Mouse (Mus musculus): Measurements from ENCODE around the gene AC153137.1. TPM values are rescaled to one million over a fixed set of nuclear protein-coding genes. Genes with fewer than 3 reads are reported as not detected.
"Not testable (repeated sequence)": the region's sequence is repeated elsewhere in the genome, so short reads cannot be mapped to it uniquely, and the experiment has no call there.

Gene AC153137.1
- total RNA-seq (2021), result not detected
- long read RNA-seq, experiment 1, result 0 reads
- long read RNA-seq, experiment 2, result 0 reads

DNA sequence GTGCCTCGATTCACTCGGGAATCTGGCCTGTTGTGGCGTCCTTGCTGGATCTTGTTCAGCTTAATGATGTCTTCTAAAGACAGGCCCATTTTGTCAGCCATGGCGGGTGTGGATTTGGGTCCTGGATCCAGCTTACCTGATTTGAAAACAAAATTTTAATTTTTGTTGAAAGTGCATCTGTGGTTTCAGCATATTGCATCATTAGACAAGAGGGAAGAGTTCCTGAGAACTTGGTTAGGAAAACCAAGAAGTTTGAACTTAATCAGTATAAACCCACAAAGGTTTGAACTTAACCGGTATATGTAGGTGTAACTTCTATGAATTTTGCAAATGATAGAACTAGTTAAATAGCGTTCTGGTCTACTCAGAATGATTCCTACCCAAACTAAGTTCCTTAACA lies at the start of gene AC153137.1:
AC153137.1 (minus strand) TSS at position 101 of the 400 bp plus-strand sequence.
- not testable (repeated sequence) for DNase-seq (ENCODE audit: low spot score)

DNA sequence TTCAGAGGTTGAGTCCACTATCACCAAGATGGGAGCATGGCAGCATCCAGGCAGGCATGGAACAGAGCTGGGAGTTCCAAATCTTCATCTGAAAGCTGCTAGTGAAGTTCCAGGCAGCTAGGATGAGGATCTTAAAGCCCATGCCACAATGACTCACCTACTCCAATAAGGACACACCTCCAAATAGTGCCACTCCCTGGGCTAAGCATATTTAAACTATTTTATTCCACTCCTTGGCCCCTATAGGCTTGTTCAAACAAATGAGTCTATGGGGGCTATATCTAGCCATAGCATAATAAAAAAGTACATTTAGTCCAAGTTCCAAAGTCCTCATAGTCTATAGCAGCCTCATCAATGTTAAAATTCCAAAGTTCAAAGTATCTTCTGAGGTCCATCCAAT lies 45.4 kb upstream of the AC153137.1 start:
- no peak for DNase-seq (ENCODE audit: low spot score)

DNA sequence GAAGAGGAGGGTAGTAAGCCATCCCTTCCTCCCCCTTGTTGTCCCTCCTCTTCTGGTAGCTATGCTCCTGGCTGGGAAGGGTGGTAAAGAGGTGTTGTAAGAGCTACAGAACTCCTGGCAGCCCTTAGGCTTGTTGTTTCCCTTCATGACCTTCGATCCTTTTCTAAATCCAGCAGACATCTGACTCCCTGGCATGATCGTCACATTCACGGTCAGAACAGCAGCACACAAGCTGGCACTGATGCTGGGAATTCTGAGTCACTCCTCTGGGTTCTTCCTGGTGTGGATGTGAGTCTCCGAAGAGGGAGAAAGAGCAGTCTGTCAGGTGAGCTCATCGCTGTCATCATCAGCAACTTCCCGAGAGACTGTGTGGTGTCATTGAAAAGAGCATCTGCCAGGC lies 41.5 kb upstream of the AC153137.1 start:
- DNase-seq (ENCODE audit: low spot score), result peak; percentile 87

DNA sequence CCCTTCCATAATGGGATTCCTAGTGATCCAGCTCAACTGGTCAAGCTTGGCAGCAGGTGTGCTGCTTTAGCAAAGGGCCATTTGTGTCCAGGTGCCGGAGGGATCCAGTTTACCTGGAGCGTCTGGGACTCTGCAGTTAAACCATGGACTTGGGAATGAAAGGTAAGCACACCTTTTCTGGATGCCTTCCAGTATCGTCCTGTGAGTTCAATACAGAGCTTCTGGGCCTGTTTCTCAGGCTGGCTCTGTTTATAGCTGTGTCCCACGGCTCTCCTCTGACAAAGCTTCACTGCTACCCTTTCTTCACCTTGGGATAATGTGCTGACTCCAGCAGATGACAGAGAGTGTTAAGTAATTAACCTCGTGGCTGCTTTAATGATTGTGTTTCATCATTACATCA lies 39.6 kb upstream of the AC153137.1 start:
- DNase-seq (ENCODE audit: low spot score), result no peak

DNA sequence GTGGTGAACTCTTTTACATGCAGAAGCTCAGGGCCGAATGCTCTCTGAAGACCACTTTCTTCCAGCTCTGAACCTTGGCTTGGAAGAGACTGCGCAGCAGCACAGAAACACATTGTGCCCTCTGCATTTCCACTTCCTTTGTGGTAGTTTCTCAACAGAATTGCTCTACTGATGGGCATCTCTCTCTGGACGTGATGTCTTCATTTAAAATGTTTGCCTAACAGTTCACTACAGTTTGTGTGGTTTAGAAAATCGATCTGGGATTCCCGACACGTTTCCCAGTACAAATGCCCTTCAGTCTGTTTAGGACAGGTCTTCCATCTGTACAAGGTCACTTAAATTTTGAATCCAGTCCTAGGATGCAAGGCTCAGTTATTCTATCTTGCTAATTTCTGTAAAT lies 38.3 kb upstream of the AC153137.1 start:
- no peak for DNase-seq (ENCODE audit: low spot score)

DNA sequence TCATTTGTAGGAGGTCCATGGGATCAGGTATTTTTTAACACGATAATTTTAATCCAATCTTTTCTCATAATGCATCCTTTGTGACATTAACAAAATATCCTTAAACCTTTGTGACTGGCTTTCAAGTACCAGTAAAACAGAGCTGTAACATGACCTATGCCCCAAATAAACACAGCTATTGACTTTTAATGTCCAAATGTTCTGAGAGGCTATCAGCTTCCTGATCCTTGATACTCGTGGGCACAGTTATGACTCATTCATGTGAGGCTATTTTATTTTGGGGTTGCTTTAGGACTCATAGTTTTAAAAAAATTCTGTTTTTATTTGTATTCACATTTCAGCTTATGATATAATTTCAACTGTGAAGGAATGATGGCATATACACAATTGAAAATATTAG lies 37.5 kb upstream of the AC153137.1 start:
- no peak for DNase-seq (ENCODE audit: low spot score)

DNA sequence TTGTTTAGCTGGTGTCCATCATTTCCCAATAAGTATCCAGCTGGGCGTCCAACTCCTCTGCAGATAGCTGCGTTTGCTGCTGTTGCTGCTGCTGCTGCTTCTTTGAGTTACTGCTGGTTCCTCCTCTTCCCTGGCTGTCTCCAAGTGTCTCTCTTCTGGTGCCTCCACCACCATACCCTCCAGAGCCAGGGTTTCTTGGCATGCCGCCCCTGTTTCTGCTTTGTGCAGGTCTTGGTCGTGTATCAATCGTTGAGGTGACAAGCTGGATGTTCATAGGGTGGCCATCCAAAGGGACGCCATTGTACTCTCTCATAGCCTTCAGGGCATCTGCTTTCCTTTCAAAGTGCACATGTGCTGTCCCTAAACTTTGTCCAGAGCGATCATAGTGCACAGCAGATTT lies 529 bp downstream of the AC153137.1 start:
- DNase-seq (ENCODE audit: low spot score), result not testable (repeated sequence)

DNA sequence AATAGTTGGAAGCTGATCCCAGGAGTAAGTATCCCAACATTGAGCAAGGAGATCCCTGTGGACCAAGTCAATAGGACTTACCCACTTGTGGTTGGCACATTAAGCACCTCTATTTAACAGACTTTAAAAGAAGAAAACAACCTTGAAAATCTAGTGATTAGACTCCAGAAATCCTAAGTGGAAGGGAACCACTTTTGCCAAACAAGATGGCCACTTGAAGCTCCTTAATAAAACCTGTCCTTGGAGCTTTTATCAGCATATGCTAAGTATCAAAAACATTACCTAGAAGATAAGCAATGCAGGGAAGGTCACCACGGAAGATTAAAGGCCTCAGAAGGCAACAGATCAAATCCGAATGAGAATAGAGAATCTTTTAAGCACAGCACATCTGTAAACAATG lies 26.0 kb downstream of the AC153137.1 start:
- no peak for DNase-seq (ENCODE audit: low spot score)

DNA sequence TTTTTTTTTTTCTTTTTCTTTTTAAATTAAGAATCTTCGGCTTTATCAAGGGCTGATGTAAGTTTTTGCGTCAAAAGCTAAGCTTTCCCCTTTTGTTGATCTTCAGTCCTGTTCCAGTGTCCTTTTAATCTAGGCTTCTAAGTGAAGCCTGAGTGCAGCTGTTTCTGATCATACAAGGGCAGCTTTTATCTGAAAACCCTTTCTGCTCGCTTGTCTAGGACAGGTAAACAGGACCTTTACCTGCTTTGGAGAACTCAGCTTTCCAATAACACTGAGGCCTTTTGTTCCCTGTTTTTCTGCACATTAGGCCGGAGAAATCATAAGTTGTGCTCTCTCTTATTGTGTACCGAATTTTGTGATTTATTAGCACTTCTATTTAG lies 27.3 kb downstream of the AC153137.1 start:
- no peak for DNase-seq (ENCODE audit: low spot score)

DNA sequence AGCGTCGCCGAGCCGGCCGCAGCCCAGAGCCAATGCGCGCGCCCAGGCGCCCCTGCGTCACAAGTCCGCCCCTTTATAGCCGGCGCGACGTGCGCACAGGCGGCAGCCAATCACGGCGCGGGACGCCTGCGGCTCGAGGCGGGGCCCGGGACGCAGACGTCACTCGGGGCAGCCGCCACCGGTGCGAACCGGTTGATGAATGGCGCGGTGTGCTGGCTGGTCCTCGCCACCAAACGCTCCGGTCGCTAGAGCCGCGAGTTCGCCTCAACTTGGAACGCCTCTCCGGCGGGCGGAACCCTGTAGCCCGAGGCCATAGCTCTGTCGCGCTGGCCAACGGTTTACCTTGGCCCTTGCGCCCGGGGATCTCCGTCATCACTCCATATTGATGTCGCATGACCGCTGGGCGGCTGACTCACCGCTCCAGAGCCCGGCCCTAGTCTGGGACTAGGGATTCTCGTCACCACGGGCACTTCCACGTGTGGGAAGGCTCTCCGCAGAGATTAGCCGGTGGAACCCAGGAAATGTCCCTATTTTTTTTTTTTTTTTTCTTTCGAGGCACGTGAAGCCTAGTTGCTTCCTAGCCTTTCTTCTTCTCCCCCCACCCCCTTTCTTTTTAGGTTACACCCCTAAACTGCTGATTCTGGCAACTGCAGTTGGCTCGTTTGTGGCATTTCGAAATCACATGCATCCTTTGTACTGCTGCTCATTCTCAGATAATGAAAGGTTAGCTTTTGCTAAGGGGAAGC lies 27.9 kb downstream of the AC153137.1 start:
- peak; percentile 95 for DNase-seq (ENCODE audit: low spot score)

DNA sequence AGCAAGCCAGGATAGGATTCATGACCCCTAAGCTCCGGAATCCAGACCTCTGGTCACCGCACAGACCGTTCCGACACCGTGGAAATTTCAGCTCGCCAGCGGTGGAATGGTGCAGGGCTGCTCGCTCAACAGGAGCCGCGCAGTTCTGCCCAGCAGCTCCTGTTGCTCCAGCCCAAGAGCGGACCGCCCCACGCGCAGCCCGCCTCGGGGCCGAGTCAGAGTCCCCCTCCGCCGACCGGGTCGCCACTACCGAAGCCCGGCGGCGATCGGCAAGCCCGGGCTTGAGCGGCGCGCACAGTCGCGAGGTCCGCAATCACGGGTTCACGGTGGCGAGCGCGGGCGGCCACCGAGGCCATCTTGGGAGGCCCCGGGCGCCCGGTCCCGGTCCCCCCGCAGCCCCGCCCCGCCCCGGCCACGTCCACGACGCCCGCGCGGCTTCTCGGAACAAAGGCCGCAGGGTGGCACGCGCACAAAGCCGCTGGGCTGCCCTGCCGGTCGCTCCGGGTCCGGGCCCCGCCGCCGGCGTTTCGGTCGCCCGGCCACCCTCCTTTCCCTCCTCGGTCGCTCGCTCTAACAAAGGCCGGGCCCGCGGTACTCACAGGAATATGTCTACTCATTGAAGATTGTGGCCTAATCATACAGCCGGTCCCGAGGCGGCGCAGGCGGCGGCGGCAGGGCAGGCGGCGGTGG lies 28.7 kb downstream of the AC153137.1 start:
- DNase-seq (ENCODE audit: low spot score), result peak; percentile 49

DNA sequence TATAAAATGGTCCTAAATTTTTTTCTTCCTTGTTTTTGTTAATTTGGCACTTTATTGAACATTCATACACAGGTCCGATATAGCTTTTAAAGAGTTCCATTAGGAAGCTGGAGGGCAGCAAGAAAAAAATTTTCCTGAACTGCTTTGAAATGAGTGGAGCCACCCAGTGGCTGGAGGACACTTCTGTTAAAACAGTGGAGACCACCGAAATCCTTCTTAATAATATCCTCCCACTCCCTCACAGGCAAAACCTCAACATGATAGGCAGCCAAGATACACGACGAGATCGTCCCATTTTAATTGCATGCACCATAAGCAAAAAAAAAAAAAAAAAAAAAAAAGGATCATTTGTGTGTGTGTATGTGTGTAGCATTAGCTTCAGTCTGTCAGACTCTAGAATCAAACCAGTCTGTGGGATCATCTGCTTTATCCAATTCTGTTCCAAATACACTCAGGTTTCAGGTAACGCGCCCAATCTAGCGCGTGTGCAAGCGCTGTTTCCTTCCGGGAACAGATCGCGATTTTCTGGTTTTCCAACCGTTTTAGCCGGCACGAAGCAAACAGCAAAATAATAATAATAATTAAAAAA lies 29.3 kb downstream of the AC153137.1 start:
- peak; percentile 18 for DNase-seq (ENCODE audit: low spot score)

DNA sequence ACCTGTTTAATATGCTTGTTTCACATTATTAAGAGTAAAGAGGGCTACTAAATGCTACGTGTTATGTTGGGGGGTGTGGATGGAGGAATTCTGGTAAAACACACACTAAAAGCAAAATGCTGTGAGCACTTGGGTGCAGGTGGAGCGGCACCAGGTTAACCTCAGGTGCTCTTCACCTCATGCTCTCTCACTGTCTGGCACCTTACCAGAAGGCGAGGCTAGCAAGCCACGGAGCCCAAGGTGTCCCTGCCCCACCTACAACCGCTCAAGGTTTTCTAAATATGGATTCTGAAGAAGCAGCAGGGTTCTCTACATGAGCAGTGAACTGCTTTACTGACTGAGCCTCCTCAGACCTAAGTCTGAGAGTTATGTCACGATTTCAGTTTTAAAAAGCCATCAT lies 32.6 kb downstream of the AC153137.1 start:
- DNase-seq (ENCODE audit: low spot score), result no peak

DNA sequence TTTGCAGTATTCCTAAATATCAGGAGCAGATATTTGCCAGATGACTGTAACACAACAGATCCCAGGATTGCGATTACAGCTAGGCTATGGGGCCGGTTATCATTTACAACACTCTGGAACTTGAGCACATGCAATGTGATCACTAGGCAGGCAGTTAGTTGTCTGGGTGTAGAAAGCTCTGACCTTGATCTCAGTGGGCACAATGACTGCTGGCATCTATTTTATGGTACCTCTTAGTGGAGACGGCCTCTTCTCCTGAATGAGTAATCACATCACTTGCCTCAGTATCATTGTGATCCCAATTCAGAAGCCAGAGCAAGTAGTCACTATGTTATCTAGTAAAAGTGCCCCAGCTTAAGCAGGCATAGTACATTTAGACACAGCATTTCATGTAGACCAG lies 37.2 kb downstream of the AC153137.1 start:
- no peak for DNase-seq (ENCODE audit: low spot score)

DNA sequence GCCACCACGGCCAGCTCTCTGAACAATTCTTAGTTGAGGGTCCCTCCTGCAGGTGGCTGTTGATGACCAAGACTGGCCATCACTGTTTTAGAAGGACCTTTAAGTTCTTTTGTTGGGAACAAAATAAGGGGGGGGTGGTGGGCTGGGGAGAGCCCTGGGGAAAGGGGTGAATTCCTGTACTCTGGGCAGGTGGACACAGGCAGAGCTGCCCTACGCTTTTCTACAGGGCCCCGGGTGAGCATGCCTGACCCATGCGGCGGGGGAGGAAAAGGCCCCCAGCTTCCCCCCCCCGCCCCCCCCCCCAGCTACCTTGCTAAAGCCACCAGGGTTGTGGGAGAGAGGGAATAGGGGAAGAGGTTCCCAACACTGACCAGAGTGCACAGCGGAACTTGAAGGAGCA lies 39.4 kb downstream of the AC153137.1 start:
- DNase-seq (ENCODE audit: low spot score), result no peak

DNA sequence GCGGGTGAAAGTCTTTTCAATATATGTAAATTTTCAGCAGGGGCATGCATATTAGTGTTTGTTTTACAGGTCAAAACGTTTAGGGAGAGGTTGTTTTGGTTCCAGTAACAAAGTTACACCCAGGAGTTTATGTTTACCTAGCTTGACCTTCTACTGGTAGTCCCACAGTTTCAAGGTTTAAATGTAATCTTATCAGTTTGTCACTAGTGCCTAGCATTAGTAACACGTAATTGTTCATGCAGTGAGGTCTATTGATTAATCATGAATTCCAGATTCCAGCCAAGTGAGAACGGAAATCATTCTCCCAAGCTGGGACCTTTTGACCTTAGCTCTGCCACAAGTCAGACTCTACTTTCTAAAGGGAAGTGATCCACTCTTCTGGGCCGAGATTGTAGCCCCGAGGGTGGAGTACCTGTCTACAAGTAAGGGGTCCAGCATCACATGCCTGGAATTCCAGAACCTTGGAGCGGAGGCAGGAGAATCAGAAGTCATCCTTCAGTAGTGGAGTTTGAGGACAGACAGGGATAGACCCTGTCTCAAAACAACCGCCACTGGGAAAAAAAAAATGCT lies 40.3 kb downstream of the AC153137.1 start:
- no peak for DNase-seq (ENCODE audit: low spot score)

DNA sequence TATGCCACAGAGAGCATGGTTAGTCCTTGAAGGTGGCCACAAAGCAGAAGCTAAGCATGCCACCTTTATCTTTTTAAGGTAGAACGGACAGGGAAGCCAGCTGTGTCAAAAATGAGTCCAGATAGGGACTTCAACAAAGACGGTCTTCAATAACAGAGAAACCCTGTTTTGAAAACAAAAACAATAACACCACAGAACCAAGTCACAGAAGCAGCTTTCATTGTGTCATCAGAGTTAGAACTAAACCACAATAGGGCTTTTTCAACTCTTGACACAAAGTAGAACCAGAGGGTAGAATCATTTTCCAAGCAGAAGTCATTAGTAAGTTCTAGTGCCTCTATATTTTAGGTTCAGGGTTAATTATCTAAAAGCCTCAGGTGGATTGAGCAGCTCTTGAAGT lies 41.3 kb downstream of the AC153137.1 start:
- DNase-seq (ENCODE audit: low spot score), result no peak

DNA sequence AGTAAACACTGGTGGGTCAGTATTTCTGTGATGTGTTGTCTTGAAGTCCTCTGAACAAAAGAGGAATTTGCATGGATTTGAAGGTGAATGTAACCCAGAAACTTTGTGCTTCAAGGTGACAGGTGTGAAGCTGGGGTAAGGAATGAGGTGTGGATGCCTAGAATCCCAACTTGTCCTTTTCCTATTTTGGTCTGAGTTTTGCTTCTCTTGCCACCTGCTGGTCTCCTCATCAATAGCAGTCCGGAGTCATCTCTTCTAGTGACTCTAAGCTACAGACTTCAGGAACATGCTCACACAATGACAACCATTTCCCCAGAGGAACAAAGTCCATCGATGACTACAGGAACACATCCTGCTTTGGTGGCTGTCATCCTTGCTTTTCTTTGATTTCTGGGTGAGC lies 46.9 kb downstream of the AC153137.1 start:
- DNase-seq (ENCODE audit: low spot score), result no peak

DNA sequence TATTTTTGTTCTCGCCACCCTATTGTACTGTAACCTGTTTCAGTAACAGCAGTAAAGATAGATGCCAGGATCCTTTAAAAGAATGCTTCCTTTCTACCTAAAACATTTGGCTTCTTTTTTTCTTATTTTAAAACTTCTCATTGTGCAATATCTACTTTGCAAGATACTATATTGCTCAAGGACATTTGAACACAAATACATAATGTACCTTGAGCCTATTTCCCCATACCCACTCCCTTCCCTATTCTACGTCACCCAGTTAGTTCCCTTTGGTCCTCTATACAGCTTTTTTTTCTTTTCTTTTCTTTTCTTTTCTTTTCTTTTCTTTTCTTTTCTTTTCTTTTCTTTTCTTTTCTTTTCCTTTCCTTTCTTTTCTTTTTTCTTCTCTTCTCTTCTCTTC lies 47.6 kb downstream of the AC153137.1 start:
- no peak for DNase-seq (ENCODE audit: low spot score)

All from gastrocnemius, adult 18-20 months (tissue).